In the genomic region with DNA sequence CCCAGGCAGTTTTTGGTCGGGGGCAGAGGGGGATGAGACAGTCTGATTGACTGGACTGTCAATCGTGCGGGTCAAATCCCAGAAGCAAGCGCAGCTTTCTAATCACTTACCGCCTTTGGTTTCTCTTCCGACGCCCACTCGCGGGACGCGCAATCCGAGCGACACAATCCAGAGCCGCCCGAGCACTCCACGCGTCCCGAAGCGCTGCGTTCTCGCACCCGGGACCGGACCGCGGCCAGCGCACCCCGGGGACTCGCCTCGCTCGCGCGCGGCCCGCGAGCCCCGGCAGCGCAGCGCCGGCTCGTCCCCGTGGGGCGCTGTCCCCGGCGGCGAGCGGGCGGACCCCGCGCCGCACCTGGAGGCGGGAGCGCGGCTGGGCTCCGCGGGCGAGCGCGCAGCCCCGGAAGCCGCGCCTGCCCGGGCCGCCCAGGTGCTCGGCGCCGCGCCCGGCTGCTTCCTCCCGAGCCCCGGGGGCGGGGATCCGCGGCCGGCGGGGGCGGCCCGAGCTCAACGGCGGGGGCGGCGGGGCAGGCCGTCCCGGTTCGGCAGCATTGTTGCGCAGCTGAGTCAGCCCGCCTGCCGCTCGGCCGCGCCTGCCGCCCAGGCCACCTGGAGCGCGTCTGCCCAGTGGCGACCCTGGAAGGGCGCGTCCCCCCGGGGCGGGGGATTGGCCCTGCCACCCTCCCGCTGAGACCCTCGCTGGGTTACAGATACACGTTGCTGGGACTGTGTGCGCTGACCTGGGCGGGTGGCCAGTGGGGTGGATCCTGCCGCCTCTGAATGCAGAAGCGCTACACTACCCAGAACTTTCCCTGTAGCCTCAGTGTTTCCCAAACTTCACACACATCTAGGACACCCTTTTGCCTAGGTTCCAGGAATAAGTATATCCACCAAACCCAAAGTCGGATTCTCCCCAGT, we compare ENCODE assay signal across 7 mouse cellular contexts. TPM values are rescaled to one million over a fixed set of nuclear protein-coding genes. Genes with fewer than 3 reads are reported as not detected.
DNase-seq lines count a peak whose midpoint lies in the region; ATAC-seq and TF ChIP-seq lines count a peak whose summit lies in the region.

A gene (minus strand): TSS at position 376 of the 918 bp plus-strand sequence.

- H3K4me3 ChIP-seq in embryonic facial prominence, embryonic 11.5 days (ENCODE audit: low read depth, low read length) = peak within 1 kb of the TSS; percentile 59
- peak within 1 kb of the TSS; percentile 80 for H3K4me3 ChIP-seq in kidney, adult 2 months (ENCODE audit: insufficient read depth, low read depth, low read length)
- H3K4me3 ChIP-seq in limb, embryonic 15.5 days = peak within 1 kb of the TSS; percentile 59
- H3K4me3 ChIP-seq in midbrain, embryonic 15.5 days = peak within 1 kb of the TSS; percentile 58
- H3K4me3 ChIP-seq in spleen, adult 2 months (ENCODE audit: extremely low read depth, insufficient read depth, insufficient read length) = peak within 1 kb of the TSS; percentile 72

- H3K4me1 ChIP-seq in embryonic facial prominence, embryonic 11.5 days (ENCODE audit: control insufficient read depth, insufficient read depth, low read length) = no peaks in the 10 kb centered on the region
- H3K4me1 ChIP-seq in kidney, adult 2 months (ENCODE audit: control insufficient read depth, insufficient read depth, low read length) = peaks cover 8% of the 10 kb centered on the region; the same call in 1 of the 2 replicates
- H3K4me1 ChIP-seq in limb, embryonic 15.5 days = peaks cover 2% of the 10 kb centered on the region; the same call in 1 of the 2 replicates
- peaks cover 3% of the 10 kb centered on the region; the same call in 1 of the 2 replicates for H3K4me1 ChIP-seq in midbrain, embryonic 15.5 days
- H3K4me1 ChIP-seq in spleen, adult 2 months (ENCODE audit: control insufficient read depth, insufficient read depth, insufficient read length) = peaks cover 10% of the 10 kb centered on the region

- H3K27ac ChIP-seq in embryonic facial prominence, embryonic 11.5 days (replicated peaks; ENCODE audit: low read depth, low read length) = no peak within 1 kb of the TSS
- H3K27ac ChIP-seq in kidney, adult 2 months (ENCODE audit: insufficient read depth, low read depth, low read length) = peak within 1 kb of the TSS; percentile 80
- H3K27ac ChIP-seq in limb, embryonic 15.5 days = peak within 1 kb of the TSS; percentile 82
- H3K27ac ChIP-seq in midbrain, embryonic 15.5 days = no peak within 1 kb of the TSS
- H3K27ac ChIP-seq in spleen, adult 2 months (ENCODE audit: insufficient read depth, low read length) = peak within 1 kb of the TSS; percentile 85

- DNase-seq in adrenal gland, postnatal 14 days = peak; percentile 80
- peak; percentile 37 for DNase-seq in embryonic facial prominence, embryonic 11.5 days (ENCODE audit: low spot score)
- DNase-seq in heart, adult 8-10 months (ENCODE audit: low spot score) = peak; percentile 60
- peak; percentile 83 for DNase-seq in kidney, adult 2 months
- peak in 1 of 2 experiments; percentile 83 for DNase-seq in spleen, adult 2 months (ENCODE audit: low read depth in 1 of 2, low spot score in 2 of 2)

- peak; percentile 81 for ATAC-seq in embryonic facial prominence, embryonic 11.5 days (replicated peaks; ENCODE audit: insufficient number of reproducible peaks, low FRiP score, low TSS enrichment, low read depth)
- peak; percentile 69; the same call in 1 of the 2 replicates for ATAC-seq in limb, embryonic 15.5 days (ENCODE audit: insufficient number of reproducible peaks, low FRiP score, low TSS enrichment, low read depth)
- ATAC-seq in midbrain, embryonic 15.5 days (replicated peaks) = peak; percentile 92

- under 1% methylated on average over 64 of the region's 106 CpGs for WGBS in embryonic facial prominence, embryonic 11.5 days
- WGBS in kidney, adult 2 months = 5% methylated on average over 106 of the region's 106 CpGs
- under 1% methylated on average over 100 of the region's 106 CpGs for WGBS in limb, embryonic 15.5 days
- under 1% methylated on average over 99 of the region's 106 CpGs for WGBS in midbrain, embryonic 15.5 days
- WGBS in spleen, adult 2 months = 3% methylated on average over 102 of the region's 106 CpGs

- H3K36me3 ChIP-seq in embryonic facial prominence, embryonic 11.5 days (replicated peaks; ENCODE audit: control insufficient read depth, insufficient read depth, low read depth, low read length) = no peaks in the 10 kb centered on the region
- H3K36me3 ChIP-seq in kidney, adult 2 months (ENCODE audit: control insufficient read depth, insufficient read depth, low read length) = no peaks in the 10 kb centered on the region
- no peaks in the 10 kb centered on the region for H3K36me3 ChIP-seq in limb, embryonic 15.5 days
- H3K36me3 ChIP-seq in midbrain, embryonic 15.5 days (replicated peaks) = no peaks in the 10 kb centered on the region
- no peaks in the 10 kb centered on the region for H3K36me3 ChIP-seq in spleen, adult 2 months (ENCODE audit: control insufficient read depth, insufficient read depth, low read length)

- no peak for TF ChIP-seq CTCF in kidney, adult 2 months (conservative IDR thresholded peaks at IDR 0.05; ENCODE audit: insufficient read depth, insufficient read length, low read depth, low read length)
- no peak for TF ChIP-seq CTCF in spleen, adult 2 months (IDR thresholded peaks at IDR 0.05; ENCODE audit: extremely low read depth, insufficient read depth, insufficient read length, insufficient replicate concordance)

- no peak for TF ChIP-seq POLR2A in kidney, adult 2 months (IDR thresholded peaks at IDR 0.05; ENCODE audit: low read depth, low read length)
- no peak for TF ChIP-seq POLR2A in spleen, adult 2 months (IDR thresholded peaks at IDR 0.05; ENCODE audit: low read depth, low read length)

- H3K4me2 ChIP-seq in embryonic facial prominence, embryonic 11.5 days (ENCODE audit: low read depth, low read length) = peak within 1 kb of the TSS; percentile 84
- peak within 1 kb of the TSS; percentile 83 for H3K4me2 ChIP-seq in limb, embryonic 15.5 days
- peak within 1 kb of the TSS; percentile 75 for H3K4me2 ChIP-seq in midbrain, embryonic 15.5 days

- no peaks in the 10 kb centered on the region; the same call in 1 of the 2 replicates for H3K27me3 ChIP-seq in embryonic facial prominence, embryonic 11.5 days (ENCODE audit: control insufficient read depth, insufficient read depth, low read length)
- no peaks in the 10 kb centered on the region for H3K27me3 ChIP-seq in kidney, adult 2 months (replicated peaks; ENCODE audit: control insufficient read depth, insufficient read depth, low read length)
- H3K27me3 ChIP-seq in limb, embryonic 15.5 days = 0 out of 2 replicates have a peak, but pooled peaks cover 7% of the 10 kb centered on the region
- no peaks in the 10 kb centered on the region for H3K27me3 ChIP-seq in midbrain, embryonic 15.5 days (replicated peaks)
- H3K27me3 ChIP-seq in spleen, adult 2 months (ENCODE audit: control insufficient read depth, insufficient read depth, low read length) = no peaks in the 10 kb centered on the region

- no peaks in the 10 kb centered on the region for H3K9me3 ChIP-seq in embryonic facial prominence, embryonic 11.5 days (replicated peaks; ENCODE audit: control insufficient read depth, low read length)
- no peaks in the 10 kb centered on the region for H3K9me3 ChIP-seq in limb, embryonic 15.5 days
- H3K9me3 ChIP-seq in midbrain, embryonic 15.5 days = no peaks in the 10 kb centered on the region

- peak within 1 kb of the TSS; percentile 64 for H3K9ac ChIP-seq in embryonic facial prominence, embryonic 11.5 days (replicated peaks; ENCODE audit: low read length)
- peak within 1 kb of the TSS; percentile 32 for H3K9ac ChIP-seq in limb, embryonic 15.5 days
- peak within 1 kb of the TSS; percentile 62 for H3K9ac ChIP-seq in midbrain, embryonic 15.5 days

RNA-seq across cellular contexts. Expression of the gene that starts here (rescaled TPM):
- total RNA-seq in adrenal gland, postnatal 14 days (2021) = 6.1 and 7.2 TPM in 2 replicates
- polyA plus RNA-seq in embryonic facial prominence, embryonic 11.5 days (2014; fragmentation: Nextera tagmentation; extraction: Ambion mirVana) = 1.4 and 2.3 TPM in 2 replicates
- 10 to 100 TPM in 2 of 4 experiments, 1 to 10 TPM in 2; 7.5 to 13.9 (median 10.7) TPM for total RNA-seq in heart, adult 8-10 months (2022)
- polyA plus RNA-seq in kidney, adult 2 months (2012; rRNA removed) = 5.0 and 6.6 TPM in 2 replicates
- polyA plus RNA-seq in limb, embryonic 15.5 days (2015; fragmentation: Nextera tagmentation; extraction: Ambion mirVana) = 11.7 and 12.0 TPM in 2 replicates
- polyA plus RNA-seq in midbrain, embryonic 15.5 days (2015; fragmentation: Nextera tagmentation; extraction: Ambion mirVana) = 4.3 and 6.5 TPM in 2 replicates
- 4.5 and 6.5 TPM in 2 replicates for polyA plus RNA-seq in spleen, adult 2 months (2012; rRNA removed)

Comparison
In these comparisons a context has a peak if more than half of its experiments do, and no peak if none do; other contexts are left out.
1. H3K27ac ChIP-seq: peak in kidney, adult 2 months (single experiment), limb, embryonic 15.5 days (single experiment) and spleen, adult 2 months (single experiment); none in embryonic facial prominence, embryonic 11.5 days (single experiment) and midbrain, embryonic 15.5 days (single experiment).
2. Peak in every context shown above with its lines, with median percentiles within 50 percentile points of each other: ATAC-seq, H3K4me2 ChIP-seq, H3K4me3 ChIP-seq and H3K9ac ChIP-seq.